Mouse (Mus musculus): ENCODE measurements around the gene Mybl2.

DNA sequence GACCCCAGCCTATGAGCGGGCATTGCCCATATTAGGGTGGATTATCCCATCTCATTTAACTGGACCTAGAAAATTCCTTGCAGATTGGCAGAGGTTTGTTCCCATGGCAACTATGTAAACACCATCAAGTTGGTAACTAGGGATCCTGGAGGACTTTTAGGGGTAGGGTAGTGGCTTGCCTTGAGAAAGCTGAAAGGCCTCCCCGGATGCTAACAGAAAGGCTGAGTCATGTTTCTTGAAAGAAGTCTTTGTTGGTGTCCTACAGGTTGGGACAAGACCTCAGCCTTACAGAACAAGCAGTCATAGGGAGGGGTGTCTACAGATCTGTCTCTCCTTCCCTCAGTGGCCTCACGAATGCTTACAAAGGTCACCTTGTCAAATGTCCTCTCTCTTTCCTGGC, 20.7 kb downstream of the Mybl2 start:
- TF ChIP-seq CTCF (IDR thresholded peaks at IDR 0.05; ENCODE audit: extremely low read depth, insufficient read depth, insufficient read length, insufficient replicate concordance) (no peak), POLR2A (IDR thresholded peaks at IDR 0.05; ENCODE audit: low read depth, low read length) (no peak)
